Mouse (Mus musculus) heart, embryonic 16.5 days (tissue): ENCODE measurements at regions not wholly inside any gene's neighbourhood (a gene's known extent, or its start where the extent isn't known, plus 50 kb on each side); places are given as distances from the start of the nearest gene placed in this dataset.

ENCODE experiments used
- ATAC-seq: fragments of 200-750 bp; cut with Nextera tagmentation; replicated peaks from 2 replicates; pipeline ENCODE4 v1.8.0; 2017; ENCODE audit warnings: moderate number of reproducible peaks; ENCODE audit not compliant: insufficient read depth, low FRiP score; ENCODE audit errors: extremely low read depth
- H3K27ac ChIP-seq: fragments of 300-500 bp; sonication (generic); 2 replicates; pipeline ENCODE4 v1.5.1; 2014; ENCODE audit warnings: mild to moderate bottlenecking, low read length, control low read depth, moderate library complexity
- H3K27me3 ChIP-seq: fragments of 300-500 bp; sonication (generic); 2 replicates; pipeline ENCODE4 v1.6.1; 2014; ENCODE audit warnings: low read length, mixed read lengths; ENCODE audit not compliant: control insufficient read depth, insufficient read depth
- H3K36me3 ChIP-seq: fragments of 300-500 bp; sonication (generic); 2 replicates; pipeline ENCODE4 v1.6.1; 2014; ENCODE audit not compliant: control insufficient read depth, insufficient read depth
- H3K4me1 ChIP-seq: fragments of 300-500 bp; sonication (generic); 2 replicates; pipeline ENCODE4 v1.6.1; 2014; ENCODE audit warnings: low read length, mixed read lengths; ENCODE audit not compliant: control insufficient read depth, insufficient read depth
- H3K4me2 ChIP-seq: fragments of 300-500 bp; sonication (generic); 2 replicates; pipeline ENCODE4 v1.6.1; 2014; ENCODE audit warnings: low read depth, mild to moderate bottlenecking, control low read depth, low read length
- H3K4me3 ChIP-seq: fragments of 300-500 bp; sonication (generic); 2 replicates; pipeline ENCODE4 v1.5.1; 2014; ENCODE audit warnings: mild to moderate bottlenecking, control low read depth, low read length
- H3K9ac ChIP-seq: fragments of 300-500 bp; sonication (generic); 2 replicates; pipeline ENCODE4 v1.6.1; 2014; ENCODE audit warnings: low read length, control low read depth
- H3K9me3 ChIP-seq: fragments of 300-500 bp; sonication (generic); replicated peaks from 2 replicates; pipeline ENCODE4 v1.6.1; 2016; ENCODE audit warnings: low read length; ENCODE audit not compliant: control insufficient read depth
- WGBS: fragments of 180-500 bp; shearing (Covaris S2); extraction: QIAGEN DNeasy Blood & Tissue Kit; methylation state at CpG from one replicate; pipeline ENCODE4 v1.1.7; 2014; 5-methylcytosine and 5-hydroxymethylcytosine counted together

DNA sequence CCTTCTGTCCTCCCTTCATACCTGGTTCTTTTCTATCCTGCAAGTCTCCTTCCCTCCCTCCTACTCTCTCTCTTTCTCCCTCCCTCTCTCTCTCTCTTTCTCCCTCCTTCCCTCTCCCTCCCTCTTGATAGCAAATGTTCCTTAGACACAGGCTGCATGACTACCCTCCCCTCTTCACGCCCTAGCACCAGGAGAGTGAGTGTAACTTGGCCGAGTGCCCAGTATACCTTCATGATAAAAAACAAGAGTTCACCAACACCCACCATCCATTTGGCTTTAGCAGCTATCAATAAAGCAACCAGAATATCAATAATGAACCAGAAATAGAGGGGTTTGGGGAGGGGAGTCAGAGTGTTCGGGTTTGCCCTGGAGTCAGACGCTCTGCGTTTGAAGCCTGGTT, 90.4 kb downstream of the Tmx1 start:
- H3K4me2 ChIP-seq, result no peak overlapping the region
- WGBS, result 23% methylated on average over 5 of the region's 5 CpGs
- no peak for ATAC-seq
- H3K9me3 ChIP-seq, result no peaks in the 10 kb centered on the region
- H3K4me3 ChIP-seq, result no peak overlapping the region
- peaks cover 16% of the 10 kb centered on the region for H3K4me1 ChIP-seq
- H3K36me3 ChIP-seq, result no peaks in the 10 kb centered on the region
- no peak overlapping the region for H3K9ac ChIP-seq
- H3K27me3 ChIP-seq, result no peaks in the 10 kb centered on the region
- no peak overlapping the region for H3K27ac ChIP-seq

DNA sequence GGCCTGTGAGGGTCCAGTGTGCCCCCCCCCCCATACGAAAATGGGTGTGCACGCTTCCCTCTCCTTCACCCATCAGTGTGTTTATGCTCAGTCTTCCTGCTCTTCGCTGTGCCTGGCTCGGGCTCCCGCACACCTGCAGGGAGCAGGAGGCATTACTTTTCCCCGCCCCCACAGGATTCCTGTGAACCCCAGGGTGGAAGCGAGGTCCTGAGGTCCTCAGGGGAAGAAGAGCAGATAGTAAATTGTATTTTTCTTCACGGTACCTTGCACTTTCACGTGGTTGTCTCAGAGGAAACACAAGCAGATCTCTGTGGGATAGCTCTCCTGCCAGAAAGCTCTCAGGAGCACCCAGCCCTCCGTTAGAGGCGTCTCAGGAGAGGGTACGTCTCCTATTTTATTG, 91.4 kb downstream of the Tmx1 start:
- Histone ChIP-seq H3K9me3 (no peaks in the 10 kb centered on the region), H3K36me3 (no peaks in the 10 kb centered on the region), H3K4me1 (peaks cover 16% of the 10 kb centered on the region), H3K4me3 (no peak overlapping the region), H3K4me2 (no peak overlapping the region), H3K27ac (no peak overlapping the region; the same call in 1 of the 2 replicates), H3K9ac (no peak overlapping the region), H3K27me3 (no peaks in the 10 kb centered on the region)
- ATAC-seq, result no peak
- 44% methylated on average over 12 of the region's 12 CpGs for WGBS

GRCm38 (mm10) chr12:70544850-70545510, 92.1 kb downstream of the Tmx1 start:
- H3K27me3 ChIP-seq, result no peaks in the 10 kb centered on the region
- no peak overlapping the region for H3K4me3 ChIP-seq
- H3K4me1 ChIP-seq, result peaks cover 16% of the 10 kb centered on the region
- no peak for ATAC-seq
- no peak overlapping the region for H3K27ac ChIP-seq
- no peak overlapping the region for H3K9ac ChIP-seq
- 46% methylated on average over 7 of the region's 7 CpGs for WGBS
- H3K36me3 ChIP-seq, result no peaks in the 10 kb centered on the region
- H3K9me3 ChIP-seq, result no peaks in the 10 kb centered on the region
- H3K4me2 ChIP-seq, result no peak overlapping the region

DNA sequence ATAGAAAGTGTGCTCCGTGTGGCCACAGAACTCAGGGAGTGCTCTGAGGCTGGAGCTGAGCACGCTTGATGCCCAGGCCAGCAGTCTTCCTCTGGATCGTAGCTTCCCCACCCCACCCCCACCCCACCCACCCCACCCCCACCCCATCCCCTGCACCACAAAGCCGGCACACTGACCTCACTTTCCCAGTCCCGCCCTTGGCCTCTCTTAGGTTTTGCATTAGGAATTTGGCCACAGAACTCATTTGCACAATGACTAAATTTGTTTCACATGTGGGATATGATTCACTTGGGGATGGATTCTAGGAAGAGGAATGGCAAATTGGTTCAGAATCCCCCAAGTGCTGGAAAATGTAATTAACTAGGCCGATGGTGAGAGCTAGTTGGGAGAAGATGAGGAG, 94.3 kb downstream of the Tmx1 start:
- Histone ChIP-seq H3K9ac (no peak overlapping the region), H3K36me3 (no peaks in the 10 kb centered on the region), H3K9me3 (0 out of 2 replicates have a peak, but pooled peaks cover 4% of the 10 kb centered on the region), H3K27me3 (no peaks in the 10 kb centered on the region), H3K4me1 (peaks cover 16% of the 10 kb centered on the region), H3K27ac (no peak overlapping the region), H3K4me3 (no peak overlapping the region), H3K4me2 (no peak overlapping the region)
- 60% methylated on average over 6 of the region's 6 CpGs for WGBS
- no peak for ATAC-seq

DNA sequence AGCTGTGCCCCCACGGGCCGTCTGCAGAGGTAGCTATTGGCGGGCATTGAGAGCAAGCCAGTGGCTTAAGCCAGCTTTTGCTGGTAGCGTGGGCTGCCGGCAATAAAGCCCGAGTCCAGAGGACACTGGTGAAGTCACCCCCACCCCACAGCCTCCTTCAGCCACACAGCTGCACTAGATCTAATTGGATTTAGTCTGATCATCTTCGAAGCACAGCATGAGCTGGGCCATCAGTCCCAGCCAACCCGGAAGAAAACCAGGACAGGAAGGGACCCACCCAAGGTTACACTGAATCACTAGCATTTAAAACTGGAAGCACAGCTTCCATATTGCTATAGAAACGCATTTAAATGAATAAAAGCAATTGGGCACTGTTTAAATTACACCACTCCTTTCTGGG, 96.4 kb downstream of the Tmx1 start:
- no peak overlapping the region for H3K9ac ChIP-seq
- 0 out of 2 replicates have a peak, but pooled peaks cover 4% of the 10 kb centered on the region for H3K9me3 ChIP-seq
- no peak overlapping the region for H3K4me2 ChIP-seq
- WGBS, result 81% methylated on average over 9 of the region's 9 CpGs
- no peaks in the 10 kb centered on the region for H3K36me3 ChIP-seq
- no peaks in the 10 kb centered on the region for H3K27me3 ChIP-seq
- no peak overlapping the region for H3K4me3 ChIP-seq
- ATAC-seq, result no peak
- 0 out of 2 replicates have a peak, but pooled peaks cover 3% of the 10 kb centered on the region for H3K4me1 ChIP-seq
- no peak overlapping the region for H3K27ac ChIP-seq

- 89% methylated on average over 6 of the region's 6 CpGs for WGBS
- Histone ChIP-seq H3K9me3 (0 out of 2 replicates have a peak, but pooled peaks cover 4% of the 10 kb centered on the region), H3K4me1 (peaks cover 21% of the 10 kb centered on the region), H3K9ac (no peak overlapping the region), H3K4me3 (no peak overlapping the region), H3K36me3 (no peaks in the 10 kb centered on the region), H3K4me2 (no peak overlapping the region), H3K27me3 (no peaks in the 10 kb centered on the region), H3K27ac (no peak overlapping the region)
- ATAC-seq, result no peak
Measured at GRCm38 (mm10) chr12:70553866-70554265, 101.0 kb downstream of the Tmx1 start.

GRCm38 (mm10) chr12:70554586-70554985, 101.7 kb downstream of the Tmx1 start:
- H3K9me3 ChIP-seq, result 0 out of 2 replicates have a peak, but pooled peaks cover 4% of the 10 kb centered on the region
- peak overlapping the region; percentile 14; the same call in 1 of the 2 replicates for H3K27ac ChIP-seq
- no peaks in the 10 kb centered on the region for H3K36me3 ChIP-seq
- WGBS, result 70% methylated on average over 7 of the region's 7 CpGs
- no peak overlapping the region for H3K4me3 ChIP-seq
- H3K4me1 ChIP-seq, result peaks cover 21% of the 10 kb centered on the region
- H3K9ac ChIP-seq, result no peak overlapping the region
- H3K27me3 ChIP-seq, result no peaks in the 10 kb centered on the region
- no peak for ATAC-seq
- no peak overlapping the region for H3K4me2 ChIP-seq

DNA sequence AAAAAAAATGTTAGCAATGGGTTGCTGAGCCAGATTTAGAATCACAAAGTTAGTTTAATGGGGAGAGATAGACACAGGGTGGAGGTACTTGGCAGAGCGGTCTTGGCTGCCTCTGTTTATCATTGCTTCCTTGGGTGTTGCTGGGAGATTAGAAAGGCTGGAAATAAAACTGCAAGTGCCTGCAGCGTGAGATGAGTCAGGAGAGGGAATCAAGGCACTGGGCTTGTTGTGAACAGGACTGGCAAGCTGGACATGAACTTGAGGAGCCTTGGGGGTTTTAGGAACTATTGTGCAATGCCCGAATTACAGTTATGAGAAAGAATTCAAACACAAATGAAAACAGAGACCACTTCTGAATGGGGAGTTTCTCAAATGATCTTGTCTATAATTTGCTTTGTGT, 102.8 kb downstream of the Tmx1 start:
- H3K27ac ChIP-seq, result peak overlapping the region; percentile 73
- WGBS, result 33% methylated on average over 3 of the region's 3 CpGs
- peak; percentile 83 for ATAC-seq

DNA sequence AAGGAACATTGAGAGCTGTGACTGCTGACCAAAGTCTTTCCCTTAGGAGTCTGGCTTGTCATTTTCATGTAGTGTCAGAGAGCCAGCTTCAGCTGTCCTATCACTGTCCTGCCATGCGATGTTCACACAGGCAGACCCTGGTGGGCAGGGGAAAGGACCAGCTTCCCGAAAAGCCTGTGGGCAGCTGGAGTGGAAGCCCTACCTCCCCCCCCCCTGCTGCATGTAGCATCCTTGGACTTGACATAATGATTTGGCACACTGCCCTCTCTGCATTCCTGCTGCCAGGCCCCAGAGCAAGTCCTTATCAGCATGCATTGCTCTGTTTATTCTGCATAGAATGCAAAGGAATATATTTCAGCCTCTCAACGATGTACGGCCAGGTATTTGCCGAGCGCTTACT, 103.9 kb downstream of the Tmx1 start:
- 31% methylated on average over 6 of the region's 6 CpGs for WGBS
- no peak overlapping the region for H3K4me3 ChIP-seq
- peak overlapping the region; percentile 73 for H3K27ac ChIP-seq
- no peaks in the 10 kb centered on the region for H3K27me3 ChIP-seq
- no peak overlapping the region for H3K9ac ChIP-seq
- H3K4me1 ChIP-seq, result peaks cover 21% of the 10 kb centered on the region
- H3K36me3 ChIP-seq, result no peaks in the 10 kb centered on the region
- no peaks in the 10 kb centered on the region for H3K9me3 ChIP-seq
- ATAC-seq, result peak; percentile 67
- peak overlapping the region; percentile 11; the same call in 1 of the 2 replicates for H3K4me2 ChIP-seq

More for the DNA sequence above, 102.8 kb downstream of the Tmx1 start:
- Histone ChIP-seq H3K4me3 (no peak overlapping the region), H3K9me3 (0 out of 2 replicates have a peak, but pooled peaks cover 4% of the 10 kb centered on the region), H3K4me2 (peak overlapping the region; percentile 6; the same call in 1 of the 2 replicates), H3K36me3 (no peaks in the 10 kb centered on the region), H3K9ac (no peak overlapping the region; the same call in 1 of the 2 replicates), H3K27me3 (no peaks in the 10 kb centered on the region), H3K4me1 (peaks cover 21% of the 10 kb centered on the region)
